Mouse (Mus musculus): ENCODE results near the gene Plekhm1.

DNA sequence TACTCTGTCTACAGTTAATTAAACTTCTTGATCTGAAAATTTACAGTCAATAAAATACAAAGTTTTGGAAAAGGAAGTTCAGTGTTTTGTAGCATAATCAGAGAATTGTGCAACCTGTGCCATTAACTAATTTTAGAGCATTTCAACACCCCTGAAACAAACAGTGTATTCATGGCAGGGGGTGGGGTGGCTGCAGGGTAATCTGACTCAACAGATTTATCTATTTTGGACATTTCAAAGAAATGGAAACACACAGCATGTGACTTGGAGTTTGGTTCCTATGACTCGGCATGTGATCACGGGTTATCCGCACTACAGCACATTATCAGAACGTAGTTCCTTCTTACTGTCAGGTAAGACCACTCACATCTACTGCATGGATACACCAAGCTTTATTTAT is 12.5 kb downstream of the Plekhm1 start:
- TF ChIP-seq POLR2A (IDR thresholded peaks at IDR 0.05; ENCODE audit: borderline replicate concordance, control insufficient read depth, low read depth, low read length) (no peak), CTCF (IDR thresholded peaks at IDR 0.05; ENCODE audit: control insufficient read depth, insufficient read depth, low read length) (no peak)

Measured in bone marrow, adult 2 months (tissue).